Mouse (Mus musculus) liver, adult 2 months (tissue): ENCODE measurements at regions not wholly inside any gene's neighbourhood (a gene's known extent, or its start where the extent isn't known, plus 50 kb on each side); places are given as distances from the start of the nearest gene placed in this dataset.

Experiments
- DNase-seq: peaks from one replicate; pipeline ENCODE4 v3.0.0-alpha.2; 2011; ENCODE audit warnings: low read depth, low spot score; ENCODE audit errors: extremely low read depth
- H3K27ac ChIP-seq: fragments of 200-500 bp; replicated peaks from 2 replicates; pipeline ENCODE4 v1.5.1; 2012; ENCODE audit warnings: low read depth, mild to moderate bottlenecking, control low read depth, inconsistent platforms, low read length; ENCODE audit not compliant: insufficient read depth
- H3K27me3 ChIP-seq: fragments of 200-500 bp; 2 replicates; pipeline ENCODE4 v1.6.1; 2012; ENCODE audit warnings: mild to moderate bottlenecking, moderate library complexity, low read length, inconsistent platforms; ENCODE audit not compliant: control insufficient read depth, insufficient read depth
- H3K36me3 ChIP-seq: fragments of 200-500 bp; 2 replicates; pipeline ENCODE4 v1.6.1; 2012; ENCODE audit warnings: low read length, inconsistent platforms; ENCODE audit not compliant: control insufficient read depth, insufficient read depth
- H3K4me1 ChIP-seq: fragments of 200-500 bp; 2 replicates; pipeline ENCODE4 v1.6.1; 2011; ENCODE audit warnings: low read length; ENCODE audit not compliant: control insufficient read depth, insufficient read depth
- H3K4me3 ChIP-seq: fragments of 200-500 bp; 2 replicates; pipeline ENCODE4 v1.5.1; 2011; ENCODE audit warnings: low read depth, mild to moderate bottlenecking, control low read depth, low read length, moderate library complexity; ENCODE audit not compliant: insufficient read depth
- H3K79me2 ChIP-seq: fragments of 200-500 bp; 2 replicates; pipeline ENCODE4 v1.6.1; 2012; ENCODE audit warnings: inconsistent platforms, mild to moderate bottlenecking, low read length, moderate library complexity; ENCODE audit not compliant: control insufficient read depth, insufficient read depth
- H3K9ac ChIP-seq: fragments of 200-500 bp; 2 replicates; pipeline ENCODE4 v1.6.1; 2012; ENCODE audit warnings: low read depth, mild to moderate bottlenecking, control low read depth, inconsistent platforms, low read length
- CTCF ChIP-seq: fragments of 200-500 bp; IDR thresholded peaks from 2 replicates; pipeline ENCODE4 v1.5.1; 2011; ENCODE audit warnings: low read depth, low read length, control low read depth
- POLR2A ChIP-seq: fragments of 200-500 bp; IDR thresholded peaks from 2 replicates; pipeline ENCODE4 v1.6.1; 2011; ENCODE audit warnings: low read length, control low read depth; ENCODE audit not compliant: insufficient read depth; ENCODE audit errors: extremely low read depth
- WGBS: fragments of 180-500 bp; shearing (Covaris S2); methylation state at CpG from one replicate; pipeline ENCODE4 v1.1.7; 2018; 5-methylcytosine and 5-hydroxymethylcytosine counted together

GRCm38 (mm10) chr10:19278189-19278842 is 78.0 kb upstream of the Olig3 start:
- no peak overlapping the region for H3K9ac ChIP-seq
- H3K36me3 ChIP-seq, result no peaks in the 10 kb centered on the region
- H3K4me3 ChIP-seq, result no peak overlapping the region
- H3K27me3 ChIP-seq, result no peaks in the 10 kb centered on the region
- 49% methylated on average over 5 of the region's 5 CpGs for WGBS
- H3K4me1 ChIP-seq, result no peaks in the 10 kb centered on the region
- H3K27ac ChIP-seq, result no peak overlapping the region
- no peak for TF ChIP-seq CTCF
- no peak for TF ChIP-seq POLR2A
- no peaks in the 10 kb centered on the region for H3K79me2 ChIP-seq
- no peak for DNase-seq

GRCm38 (mm10) chr10:19277103-19277827 is 79.1 kb upstream of the Olig3 start:
- no peak for TF ChIP-seq POLR2A
- no peak for TF ChIP-seq CTCF
- Histone ChIP-seq H3K36me3 (no peaks in the 10 kb centered on the region), H3K27me3 (no peaks in the 10 kb centered on the region), H3K4me3 (no peak overlapping the region), H3K4me1 (no peaks in the 10 kb centered on the region), H3K9ac (no peak overlapping the region), H3K27ac (no peak overlapping the region), H3K79me2 (no peaks in the 10 kb centered on the region)
- WGBS, result 88% methylated on average over 9 of the region's 9 CpGs
- no peak for DNase-seq

- TF ChIP-seq CTCF (no peak), POLR2A (no peak)
- H3K36me3 ChIP-seq, result no peaks in the 10 kb centered on the region
- H3K9ac ChIP-seq, result no peak overlapping the region
- H3K4me1 ChIP-seq, result no peaks in the 10 kb centered on the region
- H3K27ac ChIP-seq, result no peak overlapping the region
- WGBS, result 85% methylated on average over 4 of the region's 4 CpGs
- no peak for DNase-seq
- no peaks in the 10 kb centered on the region for H3K27me3 ChIP-seq
- no peak overlapping the region for H3K4me3 ChIP-seq
- H3K79me2 ChIP-seq, result no peaks in the 10 kb centered on the region
Observed at GRCm38 (mm10) chr10:19274985-19275384, 81.3 kb upstream of the Olig3 start.

GRCm38 (mm10) chr10:19269418-19269817 is 86.9 kb upstream of the Olig3 start:
- Histone ChIP-seq H3K9ac (no peak overlapping the region), H3K4me1 (no peaks in the 10 kb centered on the region), H3K36me3 (no peaks in the 10 kb centered on the region), H3K4me3 (no peak overlapping the region), H3K79me2 (no peaks in the 10 kb centered on the region), H3K27ac (no peak overlapping the region), H3K27me3 (no peaks in the 10 kb centered on the region)
- 75% methylated on average over 1 of the region's 1 CpGs for WGBS
- DNase-seq, result no peak
- TF ChIP-seq CTCF, result no peak
- TF ChIP-seq POLR2A, result no peak

GRCm38 (mm10) chr10:19268051-19268450 is 88.3 kb upstream of the Olig3 start:
- Histone ChIP-seq H3K4me1 (no peaks in the 10 kb centered on the region), H3K27ac (no peak overlapping the region), H3K4me3 (no peak overlapping the region), H3K36me3 (no peaks in the 10 kb centered on the region), H3K27me3 (no peaks in the 10 kb centered on the region), H3K79me2 (no peaks in the 10 kb centered on the region), H3K9ac (no peak overlapping the region)
- 74% methylated on average over 4 of the region's 4 CpGs for WGBS
- TF ChIP-seq POLR2A (no peak), CTCF (no peak)
- no peak for DNase-seq
